Mouse (Mus musculus) layer of hippocampus, adult 9-10 months (tissue): ENCODE measurements at regions not wholly inside any gene's neighbourhood (a gene's known extent, or its start where the extent isn't known, plus 50 kb on each side); places are given as distances from the start of the nearest gene placed in this dataset.
"Not testable (repeated sequence)": the region's sequence is repeated elsewhere in the genome, so short reads cannot be mapped to it uniquely, and the experiment has no call there.

Experiments used
- DNase-seq: peaks from one replicate; pipeline ENCODE4 v3.0.0; 2022; ENCODE audit warnings: low spot score

GRCm38 (mm10) chr10:48582006-48582405 lies 1206.6 kb downstream of the Grik2 start:
- peak; percentile 22 for DNase-seq

GRCm38 (mm10) chr10:48581081-48581480 lies 1207.5 kb downstream of the Grik2 start:
- DNase-seq = no peak

GRCm38 (mm10) chr10:48572600-48572999 lies 1216.0 kb downstream of the Grik2 start:
- DNase-seq = no peak

- DNase-seq = not testable (repeated sequence)
Measured at GRCm38 (mm10) chr10:48549791-48550190, 1238.8 kb downstream of the Grik2 start.

GRCm38 (mm10) chr10:48522258-48522657 lies 1266.3 kb downstream of the Grik2 start:
- DNase-seq = no peak

- DNase-seq = peak; percentile 22
Measured at GRCm38 (mm10) chr10:48472927-48473326, 1315.6 kb downstream of the Grik2 start.

- DNase-seq = peak; percentile 0
Measured at GRCm38 (mm10) chr10:48443739-48444342, 1344.7 kb downstream of the Grik2 start.

GRCm38 (mm10) chr10:48433287-48433686 lies 1355.3 kb downstream of the Grik2 start:
- no peak for DNase-seq

GRCm38 (mm10) chr10:48425501-48425900 lies 1363.1 kb downstream of the Grik2 start:
- DNase-seq = no peak

GRCm38 (mm10) chr10:48405071-48405470 lies 1383.5 kb downstream of the Grik2 start:
- DNase-seq = no peak
